Mouse (Mus musculus): Measurements from ENCODE around the gene Trim2. TPM values are rescaled to one million over a fixed set of nuclear protein-coding genes. Genes with fewer than 3 reads are reported as not detected.

Trim2 gene
- polyA plus RNA-seq, 1 experiment from 2014 or later, result 136 TPM

DNA sequence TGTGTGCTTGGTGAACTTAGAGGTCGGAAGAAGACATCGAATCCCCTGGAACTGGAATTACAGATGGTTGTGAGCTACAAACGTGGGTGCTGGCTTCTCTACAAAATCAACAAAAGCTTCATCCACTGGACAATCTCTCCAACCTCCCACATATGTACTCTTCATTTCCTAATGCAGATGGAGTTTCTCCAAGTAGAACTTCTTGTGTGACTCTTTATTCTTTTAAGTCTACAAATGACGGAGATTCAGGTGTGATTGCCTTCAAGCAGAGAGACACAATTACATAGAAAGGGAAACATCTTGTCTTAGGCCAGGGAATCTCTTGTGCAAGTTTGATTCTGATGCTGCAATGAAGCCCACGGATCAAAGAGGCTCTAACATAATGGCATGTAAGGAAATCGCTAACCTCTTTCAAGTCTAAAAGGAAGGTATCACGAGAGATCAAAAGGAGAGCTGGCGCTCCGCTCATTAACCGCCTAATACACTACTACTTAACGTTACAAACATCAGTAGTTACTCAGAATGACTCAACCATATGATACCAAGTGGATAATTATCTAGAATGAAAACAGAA, 133.0 kb downstream of the Trim2 start, which contains the start of gene Gm6525:
TSS of gene Gm6525 (plus strand) at position 524 of the 574 bp plus-strand sequence.
- Histone ChIP-seq H3K27me3 (ENCODE audit: control insufficient read depth, insufficient read depth, low read length) (no peaks in the 10 kb centered on the region), H3K9ac (replicated peaks; ENCODE audit: low read depth, low read length) (no peak within 1 kb of the TSS), H3K27ac (ENCODE audit: low read depth, low read length) (no peak within 1 kb of the TSS), H3K36me3 (ENCODE audit: control insufficient read depth, insufficient read depth, low read length) (peaks cover 37% of the 10 kb centered on the region), H3K4me2 (ENCODE audit: low read depth, low read length) (no peak within 1 kb of the TSS), H3K9me3 (ENCODE audit: control insufficient read depth, low read length) (no peaks in the 10 kb centered on the region), H3K4me3 (ENCODE audit: low read depth, low read length) (no peak within 1 kb of the TSS), H3K4me1 (ENCODE audit: control insufficient read depth, insufficient read depth, low read length) (no peaks in the 10 kb centered on the region)
- no peak for ATAC-seq (ENCODE audit: low read depth)
- WGBS, result 82% methylated on average over 11 of the region's 11 CpGs

DNA sequence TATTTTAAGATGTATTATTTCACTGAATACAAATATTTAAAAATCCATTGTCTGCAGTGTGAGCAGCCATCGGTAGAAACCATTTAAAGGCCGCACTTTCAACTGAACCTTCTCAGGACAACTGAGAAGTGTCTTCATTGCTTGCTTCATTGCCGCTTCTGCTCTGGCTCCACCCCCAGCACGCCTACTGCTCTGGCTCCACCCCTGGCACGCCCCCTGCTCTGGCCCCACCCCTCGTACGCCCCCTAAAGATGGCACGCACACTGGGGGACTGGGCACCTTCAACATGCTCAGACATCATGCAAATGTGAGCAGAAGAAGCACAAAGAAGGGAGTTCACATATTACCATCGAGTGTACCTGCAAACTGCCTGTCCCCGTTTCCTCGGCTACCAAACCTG, 134.3 kb downstream of the Trim2 start:
- no peak overlapping the region for H3K27ac ChIP-seq (ENCODE audit: low read depth, low read length)
- WGBS, result 47% methylated on average over 11 of the region's 11 CpGs

GRCm38 (mm10) chr3:84169393-84170005, 137.2 kb downstream of the Trim2 start:
- no peak overlapping the region for H3K9ac ChIP-seq (replicated peaks; ENCODE audit: low read depth, low read length)
- WGBS, result 75% methylated on average over 8 of the region's 8 CpGs
- ATAC-seq (ENCODE audit: low read depth), result no peak
- no peaks in the 10 kb centered on the region for H3K4me1 ChIP-seq (ENCODE audit: control insufficient read depth, insufficient read depth, low read length)
- H3K27ac ChIP-seq (ENCODE audit: low read depth, low read length), result no peak overlapping the region
- H3K4me3 ChIP-seq (ENCODE audit: low read depth, low read length), result no peak overlapping the region
- no peak overlapping the region for H3K4me2 ChIP-seq (ENCODE audit: low read depth, low read length)
- no peaks in the 10 kb centered on the region for H3K9me3 ChIP-seq (ENCODE audit: control insufficient read depth, low read length)
- H3K36me3 ChIP-seq (ENCODE audit: control insufficient read depth, insufficient read depth, low read length), result peaks cover 46% of the 10 kb centered on the region
- no peaks in the 10 kb centered on the region for H3K27me3 ChIP-seq (ENCODE audit: control insufficient read depth, insufficient read depth, low read length)

More for the DNA sequence above, 134.3 kb downstream of the Trim2 start:
- H3K4me2 ChIP-seq (ENCODE audit: low read depth, low read length), result no peak overlapping the region
- H3K36me3 ChIP-seq (ENCODE audit: control insufficient read depth, insufficient read depth, low read length), result peaks cover 35% of the 10 kb centered on the region
- no peaks in the 10 kb centered on the region for H3K9me3 ChIP-seq (ENCODE audit: control insufficient read depth, low read length)
- H3K27me3 ChIP-seq (ENCODE audit: control insufficient read depth, insufficient read depth, low read length), result no peaks in the 10 kb centered on the region
- no peaks in the 10 kb centered on the region for H3K4me1 ChIP-seq (ENCODE audit: control insufficient read depth, insufficient read depth, low read length)
- ATAC-seq (ENCODE audit: low read depth), result no peak
- H3K4me3 ChIP-seq (ENCODE audit: low read depth, low read length), result no peak overlapping the region
- H3K9ac ChIP-seq (replicated peaks; ENCODE audit: low read depth, low read length), result no peak overlapping the region

GRCm38 (mm10) chr3:84168943-84169342, 137.7 kb downstream of the Trim2 start:
- Histone ChIP-seq H3K9me3 (ENCODE audit: control insufficient read depth, low read length) (no peaks in the 10 kb centered on the region), H3K36me3 (ENCODE audit: control insufficient read depth, insufficient read depth, low read length) (peaks cover 45% of the 10 kb centered on the region), H3K27ac (ENCODE audit: low read depth, low read length) (no peak overlapping the region), H3K4me3 (ENCODE audit: low read depth, low read length) (no peak overlapping the region), H3K9ac (replicated peaks; ENCODE audit: low read depth, low read length) (no peak overlapping the region), H3K4me1 (ENCODE audit: control insufficient read depth, insufficient read depth, low read length) (no peaks in the 10 kb centered on the region), H3K4me2 (ENCODE audit: low read depth, low read length) (no peak overlapping the region), H3K27me3 (ENCODE audit: control insufficient read depth, insufficient read depth, low read length) (no peaks in the 10 kb centered on the region)
- 90% methylated on average over 6 of the region's 6 CpGs for WGBS
- no peak for ATAC-seq (ENCODE audit: low read depth)

- Histone ChIP-seq H3K4me1 (ENCODE audit: control insufficient read depth, insufficient read depth, low read length) (no peaks in the 10 kb centered on the region), H3K4me2 (ENCODE audit: low read depth, low read length) (no peak overlapping the region), H3K9me3 (ENCODE audit: control insufficient read depth, low read length) (no peaks in the 10 kb centered on the region), H3K9ac (replicated peaks; ENCODE audit: low read depth, low read length) (no peak overlapping the region), H3K4me3 (ENCODE audit: low read depth, low read length) (no peak overlapping the region), H3K36me3 (ENCODE audit: control insufficient read depth, insufficient read depth, low read length) (peaks cover 46% of the 10 kb centered on the region), H3K27ac (ENCODE audit: low read depth, low read length) (no peak overlapping the region), H3K27me3 (ENCODE audit: control insufficient read depth, insufficient read depth, low read length) (no peaks in the 10 kb centered on the region)
- 93% methylated on average over 5 of the region's 5 CpGs for WGBS
- no peak for ATAC-seq (ENCODE audit: low read depth)
Measured at GRCm38 (mm10) chr3:84166073-84166472, 140.6 kb downstream of the Trim2 start.

DNA sequence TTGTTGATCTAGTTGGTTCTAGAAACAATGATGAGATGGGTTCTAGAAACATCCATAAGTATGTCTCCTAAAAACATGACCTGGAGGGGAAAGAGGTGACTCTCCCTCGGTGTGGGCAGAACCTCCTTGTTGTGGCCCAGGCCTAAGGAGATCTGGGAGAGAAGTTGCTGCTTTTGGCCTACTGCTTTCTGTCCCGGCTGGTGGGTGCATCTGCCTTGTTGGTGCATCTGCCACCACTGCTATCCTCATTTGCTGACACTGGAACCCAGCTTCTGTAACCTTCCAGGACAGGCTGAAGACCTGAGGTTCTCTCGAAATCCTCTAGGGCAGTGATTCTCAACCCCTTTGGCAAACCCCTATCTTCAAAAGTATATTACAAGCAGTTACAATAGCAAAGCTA, 141.3 kb downstream of the Trim2 start:
- H3K9me3 ChIP-seq (ENCODE audit: control insufficient read depth, low read length), result no peaks in the 10 kb centered on the region
- WGBS, result 99% methylated on average over 3 of the region's 3 CpGs
- H3K4me1 ChIP-seq (ENCODE audit: control insufficient read depth, insufficient read depth, low read length), result no peaks in the 10 kb centered on the region
- H3K4me3 ChIP-seq (ENCODE audit: low read depth, low read length), result no peak overlapping the region
- no peak overlapping the region for H3K9ac ChIP-seq (replicated peaks; ENCODE audit: low read depth, low read length)
- no peak overlapping the region for H3K4me2 ChIP-seq (ENCODE audit: low read depth, low read length)
- H3K27ac ChIP-seq (ENCODE audit: low read depth, low read length), result no peak overlapping the region
- H3K27me3 ChIP-seq (ENCODE audit: control insufficient read depth, insufficient read depth, low read length), result no peaks in the 10 kb centered on the region
- H3K36me3 ChIP-seq (ENCODE audit: control insufficient read depth, insufficient read depth, low read length), result peaks cover 39% of the 10 kb centered on the region
- no peak for ATAC-seq (ENCODE audit: low read depth)

DNA sequence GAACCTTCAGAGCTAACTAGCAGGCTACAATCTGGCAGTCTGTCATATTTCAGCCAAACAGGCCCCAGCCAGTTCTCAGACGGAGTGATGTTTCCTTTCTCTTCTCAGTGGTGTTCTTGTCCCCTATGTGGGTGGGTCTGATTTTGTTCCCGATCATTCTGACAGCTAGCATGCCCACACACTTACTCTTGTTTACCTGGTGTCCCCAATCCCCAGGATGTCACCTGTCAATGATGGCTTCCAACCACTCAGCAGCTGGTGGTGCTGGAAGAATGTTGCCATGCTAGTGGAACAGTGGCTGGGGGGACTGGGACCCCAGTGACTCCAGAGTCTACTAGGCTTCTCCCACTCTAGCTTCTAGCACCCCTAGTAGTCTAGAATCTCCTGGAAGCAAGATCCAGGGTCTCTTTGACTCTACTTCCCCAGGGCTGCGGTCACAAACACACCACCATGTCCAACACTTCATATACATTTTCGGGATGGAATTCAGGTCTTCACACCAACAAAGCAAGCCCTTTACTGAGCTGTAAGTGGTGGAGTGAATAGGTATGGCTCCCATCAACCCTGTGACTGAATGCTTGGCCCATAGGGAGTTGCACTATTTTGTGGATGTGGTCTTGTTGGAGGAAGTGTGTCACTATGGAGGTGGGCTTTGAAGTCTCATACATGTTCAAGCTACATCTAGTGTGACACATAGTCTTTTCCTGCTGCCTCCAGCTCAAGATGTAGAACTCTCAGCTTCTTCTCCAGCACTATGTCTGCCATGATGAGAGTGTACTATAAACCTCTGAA, 148.9 kb downstream of the Trim2 start:
- no peak for ATAC-seq (ENCODE audit: low read depth)
- Histone ChIP-seq H3K4me3 (ENCODE audit: low read depth, low read length) (no peak overlapping the region), H3K4me1 (ENCODE audit: control insufficient read depth, insufficient read depth, low read length) (no peaks in the 10 kb centered on the region), H3K9me3 (ENCODE audit: control insufficient read depth, low read length) (no peaks in the 10 kb centered on the region), H3K27me3 (ENCODE audit: control insufficient read depth, insufficient read depth, low read length) (no peaks in the 10 kb centered on the region), H3K9ac (replicated peaks; ENCODE audit: low read depth, low read length) (no peak overlapping the region), H3K36me3 (ENCODE audit: control insufficient read depth, insufficient read depth, low read length) (peaks cover 11% of the 10 kb centered on the region), H3K27ac (ENCODE audit: low read depth, low read length) (no peak overlapping the region), H3K4me2 (ENCODE audit: low read depth, low read length) (no peak overlapping the region)
- WGBS, result 85% methylated on average over 4 of the region's 4 CpGs

DNA sequence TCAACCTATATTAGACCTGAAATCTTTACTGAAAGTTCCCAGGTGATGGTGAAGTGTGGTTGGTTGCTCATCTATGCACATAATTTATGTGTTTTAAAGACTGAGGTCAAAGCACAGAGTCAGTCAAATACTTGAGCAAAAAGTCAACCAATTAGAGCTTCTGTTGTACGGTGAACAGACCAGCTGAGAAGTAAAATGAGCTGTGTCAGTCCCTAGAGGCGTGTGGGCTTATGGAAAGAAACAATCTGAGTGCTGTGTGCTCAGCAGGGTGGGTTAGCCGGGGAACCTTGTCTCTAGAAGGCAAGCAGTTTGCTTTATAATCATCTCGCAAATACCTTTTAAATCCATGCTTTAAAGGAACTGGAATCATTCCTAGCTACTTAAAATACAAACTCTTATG, 149.7 kb downstream of the Trim2 start:
- no peak for ATAC-seq (ENCODE audit: low read depth)

GRCm38 (mm10) chr3:84156105-84156504, 150.6 kb downstream of the Trim2 start:
- 51% methylated on average over 6 of the region's 6 CpGs for WGBS
- peak overlapping the region; percentile 48; the same call in 1 of the 2 replicates for H3K4me3 ChIP-seq (ENCODE audit: low read depth, low read length)
- no peaks in the 10 kb centered on the region for H3K27me3 ChIP-seq (ENCODE audit: control insufficient read depth, insufficient read depth, low read length)
- H3K9me3 ChIP-seq (ENCODE audit: control insufficient read depth, low read length), result no peaks in the 10 kb centered on the region
- no peak for ATAC-seq (ENCODE audit: low read depth)
- H3K27ac ChIP-seq (ENCODE audit: low read depth, low read length), result no peak overlapping the region
- peaks cover 8% of the 10 kb centered on the region; the same call in 1 of the 2 replicates for H3K36me3 ChIP-seq (ENCODE audit: control insufficient read depth, insufficient read depth, low read length)
- no peaks in the 10 kb centered on the region for H3K4me1 ChIP-seq (ENCODE audit: control insufficient read depth, insufficient read depth, low read length)
- peak overlapping the region; percentile 96; the same call in 1 of the 2 replicates for H3K4me2 ChIP-seq (ENCODE audit: low read depth, low read length)
- no peak overlapping the region for H3K9ac ChIP-seq (replicated peaks; ENCODE audit: low read depth, low read length)

More for the DNA sequence above, 149.7 kb downstream of the Trim2 start:
- Histone ChIP-seq H3K4me1 (ENCODE audit: control insufficient read depth, insufficient read depth, low read length) (no peaks in the 10 kb centered on the region), H3K27ac (ENCODE audit: low read depth, low read length) (no peak overlapping the region), H3K36me3 (ENCODE audit: control insufficient read depth, insufficient read depth, low read length) (peaks cover 8% of the 10 kb centered on the region; the same call in 1 of the 2 replicates), H3K9ac (replicated peaks; ENCODE audit: low read depth, low read length) (no peak overlapping the region), H3K4me2 (ENCODE audit: low read depth, low read length) (no peak overlapping the region), H3K4me3 (ENCODE audit: low read depth, low read length) (no peak overlapping the region), H3K9me3 (ENCODE audit: control insufficient read depth, low read length) (no peaks in the 10 kb centered on the region), H3K27me3 (ENCODE audit: control insufficient read depth, insufficient read depth, low read length) (no peaks in the 10 kb centered on the region)
- WGBS, result 35% methylated on average over 4 of the region's 4 CpGs
